In genomic region chr17:84274999-84275398, GRCm38 (mm10) we compare ENCODE assay signal across 11 mouse cellular contexts.
DNase-seq lines count a peak whose midpoint lies in the region; ATAC-seq and TF ChIP-seq lines count a peak whose summit lies in the region.
"Had no signal": no experiment of that assay in that cellular context is flagged by ENCODE, and none has a peak within 500 bp of the region (broad histone marks: within the 10 kb centered on the region; RNA-seq: fewer than 3 reads in every experiment).

No protein-coding gene starts in this region.

- no peak overlapping the region for H3K9ac ChIP-seq in kidney, embryonic 14.5 days (ENCODE audit: low read depth, low read length)
- H3K9ac ChIP-seq in midbrain, embryonic 16.5 days (ENCODE audit: low read depth, low read length), result no peak overlapping the region
- H3K9ac ChIP-seq in intestine, postnatal 0 days (ENCODE audit: low read depth, low read length), result no peak overlapping the region

- no peaks in the 10 kb centered on the region for H3K36me3 ChIP-seq in kidney, embryonic 14.5 days (ENCODE audit: control insufficient read depth, insufficient read depth, low read length)
- no peaks in the 10 kb centered on the region for H3K36me3 ChIP-seq in midbrain, embryonic 16.5 days (ENCODE audit: control insufficient read depth, insufficient read depth, low read length)
- no peaks in the 10 kb centered on the region for H3K36me3 ChIP-seq in intestine, postnatal 0 days (ENCODE audit: control insufficient read depth, insufficient read depth)

- no peak overlapping the region for H3K4me3 ChIP-seq in kidney, embryonic 14.5 days (ENCODE audit: low read length)
- no peak overlapping the region for H3K4me3 ChIP-seq in midbrain, embryonic 16.5 days (ENCODE audit: low read depth, low read length)
- H3K4me3 ChIP-seq in intestine, postnatal 0 days (ENCODE audit: low read depth, low read length), result no peak overlapping the region

- DNase-seq in kidney, postnatal 10 days, result no peak
- no peak for DNase-seq in adrenal gland, adult 2 months
- DNase-seq in right cerebral cortex, postnatal 4 days, result no peak
- DNase-seq: cerebellum, postnatal 10 days; kidney, adult 11 months; thymus, postnatal 25 days had no signal

- peak overlapping the region; percentile 38; the same call in 1 of the 2 replicates for H3K27ac ChIP-seq in kidney, embryonic 14.5 days (ENCODE audit: low read depth, low read length)
- H3K27ac ChIP-seq in midbrain, embryonic 16.5 days (ENCODE audit: low read length), result 0 out of 2 replicates have a peak overlapping the region, but pooled peaks have one; percentile 20
- H3K27ac ChIP-seq in intestine, postnatal 0 days (ENCODE audit: low read depth, low read length), result no peak overlapping the region

- H3K4me1 ChIP-seq in kidney, embryonic 14.5 days (ENCODE audit: control insufficient read depth, insufficient read depth, low read length), result peaks cover 47% of the 10 kb centered on the region
- H3K4me1 ChIP-seq in midbrain, embryonic 16.5 days (ENCODE audit: control insufficient read depth, insufficient read depth, low read length), result peaks cover 6% of the 10 kb centered on the region
- 0 out of 2 replicates have a peak, but pooled peaks cover 7% of the 10 kb centered on the region for H3K4me1 ChIP-seq in intestine, postnatal 0 days (replicated peaks; ENCODE audit: control insufficient read depth, insufficient read depth, low read length)

- no peak for TF ChIP-seq CTCF in intestine, postnatal 0 days (IDR thresholded peaks at IDR 0.05; ENCODE audit: low read depth)

- no peaks in the 10 kb centered on the region for H3K9me3 ChIP-seq in kidney, embryonic 14.5 days (ENCODE audit: control insufficient read depth, low read length)
- no peaks in the 10 kb centered on the region for H3K9me3 ChIP-seq in midbrain, embryonic 16.5 days (replicated peaks; ENCODE audit: control insufficient read depth, low read length, poor library complexity, severe bottlenecking)
- no peaks in the 10 kb centered on the region for H3K9me3 ChIP-seq in intestine, postnatal 0 days (ENCODE audit: control insufficient read depth)

- 85% methylated on average over 3 of the region's 3 CpGs for WGBS in kidney, embryonic 14.5 days
- WGBS in midbrain, embryonic 16.5 days, result 79% methylated on average over 3 of the region's 3 CpGs
- WGBS in intestine, postnatal 0 days, result 75% methylated on average over 3 of the region's 3 CpGs

- no peak overlapping the region for H3K4me2 ChIP-seq in kidney, embryonic 14.5 days (replicated peaks; ENCODE audit: low read depth, low read length)
- H3K4me2 ChIP-seq in midbrain, embryonic 16.5 days (ENCODE audit: low read length), result no peak overlapping the region
- H3K4me2 ChIP-seq in intestine, postnatal 0 days (replicated peaks; ENCODE audit: low read depth), result no peak overlapping the region

- H3K27me3 ChIP-seq in kidney, embryonic 14.5 days (ENCODE audit: control insufficient read depth, insufficient read depth, low read length), result no peaks in the 10 kb centered on the region
- H3K27me3 ChIP-seq in midbrain, embryonic 16.5 days (ENCODE audit: control insufficient read depth, insufficient read depth, low read depth, low read length), result no peaks in the 10 kb centered on the region
- no peaks in the 10 kb centered on the region for H3K27me3 ChIP-seq in intestine, postnatal 0 days (replicated peaks; ENCODE audit: control insufficient read depth, insufficient read depth, low read length)

- no peak for ATAC-seq in kidney, embryonic 14.5 days (ENCODE audit: low FRiP score, low TSS enrichment)
- ATAC-seq in common myeloid progenitor, adult 5-6 weeks (replicated peaks; ENCODE audit: low read depth, poor library complexity, severe bottlenecking), result peak; percentile 89
- peak; percentile 84 to 87 for ATAC-seq in hematopoietic stem cell, adult 5-6 weeks (replicated peaks in 1 of 2; ENCODE audit: insufficient read depth in 1 of 2, low FRiP score in 2 of 2, low TSS enrichment in 1 of 2, low read depth in 1 of 2, poor library complexity in 2 of 2, severe bottlenecking in 2 of 2)
- ATAC-seq in midbrain, embryonic 16.5 days, result no peak
- ATAC-seq in intestine, postnatal 0 days, result no peak

Comparison
In these comparisons a context has a peak if more than half of its experiments do, and no peak if none do; other contexts are left out.
1. ATAC-seq: peak in common myeloid progenitor, adult 5-6 weeks (single experiment) and hematopoietic stem cell, adult 5-6 weeks (2 of 2); none in kidney, embryonic 14.5 days (single experiment), midbrain, embryonic 16.5 days (single experiment) and intestine, postnatal 0 days (single experiment).